Mouse (Mus musculus): Measurements from ENCODE around the gene Tars2. TPM values are rescaled to one million over a fixed set of nuclear protein-coding genes. Genes with fewer than 3 reads are reported as not detected.

Gene Tars2
- polyA plus RNA-seq, 1 experiment from 2014 or later: 53.3 TPM

DNA sequence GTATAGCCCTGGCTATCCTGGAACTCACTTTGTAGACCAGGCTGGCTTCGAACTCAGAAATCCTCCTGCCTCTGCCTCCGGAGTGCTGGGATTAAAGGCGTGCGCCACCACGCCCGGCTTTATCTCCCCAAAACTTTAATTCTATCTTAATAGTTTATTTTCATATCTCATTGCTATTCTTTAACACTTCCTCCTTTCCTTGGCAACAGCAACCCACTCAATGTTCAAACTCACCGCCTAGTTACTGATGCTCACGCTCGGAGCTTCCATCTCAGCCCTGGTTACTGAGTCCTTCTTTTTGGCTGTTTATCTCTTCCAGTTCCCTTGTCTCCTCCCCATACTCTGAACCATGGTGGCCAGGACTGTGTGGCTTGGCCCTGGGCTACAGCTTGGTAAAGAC is 27.7 kb downstream of the Tars2 start:
- Histone ChIP-seq H3K4me1 (no peaks in the 10 kb centered on the region), H3K27me3 (no peaks in the 10 kb centered on the region), H3K36me3 (replicated peaks) (peaks cover 25% of the 10 kb centered on the region), H3K4me2 (no peak overlapping the region), H3K27ac (no peak overlapping the region), H3K9ac (no peak overlapping the region), H3K9me3 (no peaks in the 10 kb centered on the region), H3K4me3 (replicated peaks) (no peak overlapping the region)
- WGBS: 97% methylated on average over 9 of the region's 9 CpGs
- no peak for ATAC-seq (ENCODE audit: low FRiP score)

DNA sequence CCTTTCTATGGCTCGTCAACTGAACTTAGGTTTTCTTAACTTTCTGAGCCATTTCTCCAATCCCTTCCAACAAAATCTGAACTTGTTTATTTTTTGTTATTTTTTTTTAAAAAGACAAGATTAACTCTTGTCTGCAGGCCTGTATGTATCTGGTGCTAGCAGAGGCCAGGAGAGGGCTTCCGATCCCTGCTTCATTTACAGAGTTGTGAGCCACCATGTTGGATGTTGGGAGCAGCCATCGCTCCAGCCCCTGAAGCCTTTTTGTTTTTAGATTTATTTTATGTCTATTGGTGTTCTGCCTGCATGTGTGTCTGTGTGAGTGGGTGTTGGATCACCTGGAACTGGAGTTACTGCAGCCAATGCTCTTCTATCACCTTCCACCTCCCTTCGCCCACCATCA is 28.2 kb downstream of the Tars2 start:
- H3K9ac ChIP-seq: no peak overlapping the region
- no peaks in the 10 kb centered on the region for H3K4me1 ChIP-seq
- peaks cover 24% of the 10 kb centered on the region for H3K36me3 ChIP-seq (replicated peaks)
- no peak overlapping the region for H3K27ac ChIP-seq
- H3K27me3 ChIP-seq: no peaks in the 10 kb centered on the region
- no peak overlapping the region for H3K4me3 ChIP-seq (replicated peaks)
- H3K9me3 ChIP-seq: no peaks in the 10 kb centered on the region
- ATAC-seq (ENCODE audit: low FRiP score): no peak
- no peak overlapping the region for H3K4me2 ChIP-seq
- 87% methylated on average over 4 of the region's 4 CpGs for WGBS

DNA sequence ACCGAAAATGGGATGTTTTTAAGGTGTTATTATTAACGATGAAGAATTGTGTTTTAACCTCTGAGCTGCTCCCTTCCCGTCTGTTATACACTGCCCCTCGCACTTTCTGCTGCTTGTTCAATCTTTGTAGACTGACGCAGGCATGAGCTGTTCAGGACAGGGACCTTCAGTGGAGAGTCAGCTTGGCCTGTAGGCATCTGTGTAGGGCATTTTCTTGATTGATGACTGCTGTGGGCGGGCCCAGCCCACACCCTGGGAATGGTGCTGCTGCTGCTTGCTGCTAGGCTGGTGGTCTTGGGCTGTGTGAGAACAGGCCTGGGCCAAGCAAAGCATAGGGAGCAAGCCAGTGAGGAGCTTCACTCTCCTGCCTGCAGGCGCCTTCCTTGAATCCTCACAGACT is 29.6 kb downstream of the Tars2 start:
- Histone ChIP-seq H3K4me2 (no peak overlapping the region), H3K27me3 (no peaks in the 10 kb centered on the region), H3K27ac (no peak overlapping the region), H3K4me3 (replicated peaks) (no peak overlapping the region), H3K9ac (no peak overlapping the region), H3K4me1 (no peaks in the 10 kb centered on the region), H3K36me3 (replicated peaks) (peaks cover 11% of the 10 kb centered on the region; the same call in 1 of the 2 replicates), H3K9me3 (no peaks in the 10 kb centered on the region)
- 92% methylated on average over 7 of the region's 7 CpGs for WGBS
- ATAC-seq (ENCODE audit: low FRiP score): no peak

DNA sequence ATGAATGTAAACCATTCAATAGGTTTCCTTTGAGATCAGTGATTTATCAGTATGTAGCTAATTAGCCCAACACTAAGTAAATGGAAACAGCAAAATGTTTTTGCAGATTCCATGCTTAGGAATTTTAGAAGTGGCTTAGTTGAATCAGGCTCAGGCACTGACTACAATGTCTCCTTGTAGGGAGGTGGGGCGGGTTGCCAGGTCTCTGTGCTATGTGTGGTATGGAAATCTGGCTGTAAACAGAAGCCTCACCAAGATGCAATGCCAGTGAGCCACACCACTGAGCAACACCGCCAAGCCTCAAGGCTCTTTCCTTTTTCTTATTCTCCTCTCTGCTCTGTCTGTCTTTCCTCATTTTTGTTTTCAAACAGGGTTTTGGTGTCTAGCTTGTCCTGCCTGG is 31.1 kb downstream of the Tars2 start:
- H3K9ac ChIP-seq: no peak overlapping the region
- H3K27ac ChIP-seq: no peak overlapping the region
- 87% methylated on average over 2 of the region's 2 CpGs for WGBS
- no peaks in the 10 kb centered on the region for H3K4me1 ChIP-seq
- no peak overlapping the region for H3K4me3 ChIP-seq (replicated peaks)
- no peak for ATAC-seq (ENCODE audit: low FRiP score)
- H3K36me3 ChIP-seq (replicated peaks): no peaks in the 10 kb centered on the region
- H3K9me3 ChIP-seq: no peaks in the 10 kb centered on the region
- H3K4me2 ChIP-seq: no peak overlapping the region
- no peaks in the 10 kb centered on the region for H3K27me3 ChIP-seq

DNA sequence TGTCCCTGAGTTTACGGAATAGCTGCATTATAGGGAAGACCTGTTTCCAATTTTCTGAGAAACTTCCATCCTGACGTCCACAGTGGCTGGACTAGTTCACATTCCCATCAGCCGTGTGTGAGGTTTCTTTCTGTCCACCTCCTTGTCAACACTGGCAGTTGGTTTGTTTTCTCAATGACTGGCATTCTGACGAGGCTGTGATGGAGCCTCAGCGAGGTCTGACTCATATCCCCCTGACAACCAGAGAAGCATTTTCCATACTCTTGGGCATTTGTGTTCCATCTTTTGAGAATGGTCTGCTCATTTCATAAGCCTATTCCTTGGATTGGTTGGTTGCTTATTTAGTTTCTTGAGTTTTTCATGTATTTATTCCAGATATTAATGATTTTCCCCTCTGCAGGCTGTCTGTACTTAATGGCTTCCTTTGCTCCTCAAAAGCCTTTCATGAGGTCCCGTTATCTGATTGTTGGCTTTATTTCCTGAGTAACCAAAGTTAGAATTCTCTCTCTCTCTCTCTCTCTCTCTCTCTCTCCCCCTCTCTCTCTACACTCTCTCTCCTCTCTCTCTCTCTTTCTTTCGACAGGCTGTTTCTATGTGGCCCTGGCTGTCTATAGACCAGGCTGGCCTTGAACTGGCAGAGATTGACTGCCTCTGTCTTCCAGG is 33.2 kb downstream of the Tars2 start:
- no peaks in the 10 kb centered on the region for H3K9me3 ChIP-seq
- no peak overlapping the region for H3K4me2 ChIP-seq
- no peaks in the 10 kb centered on the region for H3K4me1 ChIP-seq
- ATAC-seq (ENCODE audit: low FRiP score): no peak
- no peaks in the 10 kb centered on the region for H3K27me3 ChIP-seq
- no peak overlapping the region for H3K4me3 ChIP-seq (replicated peaks)
- H3K27ac ChIP-seq: no peak overlapping the region
- H3K9ac ChIP-seq: no peak overlapping the region
- no peaks in the 10 kb centered on the region for H3K36me3 ChIP-seq (replicated peaks)
- WGBS: 75% methylated on average over 7 of the region's 7 CpGs

DNA sequence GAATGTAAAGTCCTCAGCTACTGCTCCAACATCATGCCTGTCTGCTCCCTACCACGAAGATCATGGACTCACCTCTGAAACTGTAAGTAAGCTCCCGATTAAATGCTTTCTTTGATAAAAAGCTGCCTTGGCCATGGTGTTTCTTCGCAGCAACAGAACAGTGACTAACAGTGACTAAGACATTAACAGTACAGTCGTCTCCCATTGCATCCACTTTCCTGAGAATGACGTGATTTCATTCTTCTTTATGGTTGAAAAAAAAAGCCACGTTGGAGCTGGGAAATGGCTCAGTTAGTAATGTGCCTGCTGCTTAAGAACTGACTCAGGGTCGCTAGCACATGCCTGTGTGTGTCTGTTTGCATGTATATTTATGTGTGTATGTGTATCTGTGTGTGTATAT is 34.1 kb downstream of the Tars2 start:
- Histone ChIP-seq H3K4me3 (replicated peaks) (no peak overlapping the region), H3K4me2 (no peak overlapping the region), H3K36me3 (replicated peaks) (no peaks in the 10 kb centered on the region), H3K9ac (no peak overlapping the region), H3K27me3 (no peaks in the 10 kb centered on the region), H3K4me1 (no peaks in the 10 kb centered on the region), H3K27ac (no peak overlapping the region), H3K9me3 (no peaks in the 10 kb centered on the region)
- no peak for ATAC-seq (ENCODE audit: low FRiP score)
- 88% methylated on average over 7 of the region's 7 CpGs for WGBS

DNA sequence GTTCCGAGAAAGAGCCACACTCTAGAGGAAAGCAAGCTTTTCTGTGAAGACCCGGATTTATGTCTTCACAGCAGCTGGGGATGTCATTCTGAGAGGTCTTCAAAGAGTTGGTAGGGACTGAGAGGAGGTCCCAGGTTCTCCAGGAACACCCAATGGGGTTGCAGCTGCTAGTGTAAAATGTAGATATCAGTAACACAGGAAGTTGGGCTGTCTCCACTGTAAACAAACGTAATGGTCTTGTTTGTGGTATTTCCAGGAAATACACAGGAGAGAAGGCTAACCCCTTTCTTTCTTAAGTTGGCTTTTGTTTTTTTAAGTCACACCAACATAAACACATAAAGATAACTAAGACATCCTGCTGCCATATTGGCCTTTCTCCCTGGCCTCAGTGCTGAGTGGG is 37.6 kb downstream of the Tars2 start:
- WGBS: 84% methylated on average over 3 of the region's 3 CpGs
- H3K27me3 ChIP-seq: no peaks in the 10 kb centered on the region

DNA sequence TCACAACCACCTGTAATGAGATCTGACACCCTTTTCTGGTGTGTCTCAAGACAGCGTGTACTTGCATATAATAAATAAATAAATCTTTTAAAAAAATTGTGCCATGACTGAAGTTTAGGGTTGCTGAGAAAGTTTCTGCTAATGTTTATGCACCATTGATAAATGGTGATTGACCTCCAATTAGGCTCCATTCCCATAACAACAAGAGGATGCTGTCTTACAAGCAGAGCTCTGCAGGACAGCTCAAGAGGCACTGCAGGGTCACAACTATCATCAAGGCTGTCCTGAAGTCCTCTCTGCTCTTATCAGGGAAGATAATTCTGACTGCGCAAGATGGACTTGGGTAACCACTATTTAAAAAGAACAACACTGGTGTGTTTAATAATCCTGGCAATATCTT is 41.9 kb downstream of the Tars2 start:
- Histone ChIP-seq H3K27me3 (no peaks in the 10 kb centered on the region), H3K27ac (no peak overlapping the region), H3K36me3 (replicated peaks) (no peaks in the 10 kb centered on the region), H3K9me3 (no peaks in the 10 kb centered on the region), H3K4me2 (no peak overlapping the region), H3K4me3 (replicated peaks) (no peak overlapping the region), H3K9ac (no peak overlapping the region), H3K4me1 (no peaks in the 10 kb centered on the region)
- WGBS: 94% methylated on average over 2 of the region's 2 CpGs
- no peak for ATAC-seq (ENCODE audit: low FRiP score)

More for the DNA sequence above, 37.6 kb downstream of the Tars2 start:
- no peak for ATAC-seq (ENCODE audit: low FRiP score)
- Histone ChIP-seq H3K4me2 (no peak overlapping the region), H3K27ac (no peak overlapping the region), H3K9ac (no peak overlapping the region), H3K9me3 (no peaks in the 10 kb centered on the region), H3K4me1 (no peaks in the 10 kb centered on the region), H3K4me3 (replicated peaks) (no peak overlapping the region), H3K36me3 (replicated peaks) (no peaks in the 10 kb centered on the region)

DNA sequence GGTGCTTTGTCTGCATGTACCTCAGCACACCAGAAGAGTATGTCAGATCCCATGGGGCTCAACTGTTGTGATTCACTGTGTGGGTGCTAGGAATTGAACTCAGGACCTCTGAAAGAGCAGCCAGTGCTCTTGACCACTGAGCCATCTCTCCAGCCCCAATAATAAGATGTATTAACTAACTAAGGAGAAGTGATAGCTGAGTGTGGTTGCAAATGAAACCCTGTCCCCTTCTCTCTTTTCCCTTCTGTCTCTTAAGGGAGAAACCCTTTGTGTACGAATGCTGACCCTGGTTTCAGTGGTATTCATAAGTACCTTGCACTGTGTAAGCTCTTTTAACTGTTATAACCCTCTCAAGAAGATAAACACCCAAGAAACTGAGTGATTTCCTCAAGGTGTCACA is 43.9 kb downstream of the Tars2 start:
- Histone ChIP-seq H3K4me1 (no peaks in the 10 kb centered on the region), H3K4me2 (no peak overlapping the region), H3K27me3 (no peaks in the 10 kb centered on the region), H3K9ac (no peak overlapping the region), H3K9me3 (no peaks in the 10 kb centered on the region), H3K27ac (no peak overlapping the region), H3K36me3 (replicated peaks) (no peaks in the 10 kb centered on the region), H3K4me3 (replicated peaks) (no peak overlapping the region)
- no peak for ATAC-seq (ENCODE audit: low FRiP score)
- WGBS: 82% methylated on average over 1 of the region's 1 CpGs

DNA sequence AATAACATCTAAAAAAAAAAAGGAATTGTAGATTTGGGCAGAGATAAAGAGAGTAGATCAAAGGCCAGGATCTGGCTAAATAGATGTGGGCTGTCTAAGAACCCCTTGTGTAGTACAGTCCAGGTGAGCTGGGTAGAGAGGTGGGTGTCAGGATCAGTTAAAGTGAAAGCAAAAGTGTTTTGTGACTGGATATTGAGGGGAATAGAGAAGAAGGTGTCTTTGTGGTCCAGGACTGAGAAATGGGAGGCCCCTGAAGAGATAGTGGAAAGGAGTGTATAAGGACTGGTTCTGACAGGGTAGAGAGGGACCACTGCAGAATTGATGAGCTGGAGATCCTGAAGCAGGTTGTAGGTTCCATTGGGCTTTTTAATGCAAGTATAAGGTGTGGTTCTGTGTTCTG is 50.0 kb downstream of the Tars2 start:
- H3K27me3 ChIP-seq: no peaks in the 10 kb centered on the region
- no peak overlapping the region for H3K4me3 ChIP-seq (replicated peaks)
- H3K4me2 ChIP-seq: no peak overlapping the region
- ATAC-seq (ENCODE audit: low FRiP score): no peak
- no peak overlapping the region for H3K9ac ChIP-seq
- H3K36me3 ChIP-seq (replicated peaks): no peaks in the 10 kb centered on the region
- H3K4me1 ChIP-seq: no peaks in the 10 kb centered on the region
- no peak overlapping the region for H3K27ac ChIP-seq
- no peaks in the 10 kb centered on the region for H3K9me3 ChIP-seq

DNA sequence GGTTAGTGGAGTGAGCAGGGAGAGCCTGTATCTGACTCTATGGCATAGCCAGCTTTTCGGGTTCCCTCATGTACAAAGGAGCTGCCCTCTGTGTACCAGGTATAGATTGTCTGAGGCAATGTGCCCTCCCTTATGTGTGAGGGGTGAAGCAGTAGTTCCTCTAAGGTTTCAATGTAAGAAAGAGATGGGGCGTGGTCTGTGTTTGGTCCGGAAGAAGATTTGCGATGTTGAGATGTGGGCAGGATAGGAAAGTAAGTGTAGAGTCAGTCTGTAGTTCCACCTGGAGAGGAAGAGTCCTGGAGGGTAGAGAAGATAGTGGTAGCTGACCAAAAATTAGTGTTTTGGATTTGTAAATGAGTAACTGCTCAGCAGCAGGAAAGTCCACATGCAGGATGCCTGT is 51.0 kb downstream of the Tars2 start:
- no peak for ATAC-seq (ENCODE audit: low FRiP score)
- Histone ChIP-seq H3K27ac (no peak overlapping the region), H3K4me2 (no peak overlapping the region), H3K27me3 (no peaks in the 10 kb centered on the region), H3K4me3 (replicated peaks) (no peak overlapping the region), H3K9ac (no peak overlapping the region), H3K4me1 (no peaks in the 10 kb centered on the region), H3K9me3 (no peaks in the 10 kb centered on the region), H3K36me3 (replicated peaks) (no peaks in the 10 kb centered on the region)
- WGBS: 96% methylated on average over 4 of the region's 4 CpGs

DNA sequence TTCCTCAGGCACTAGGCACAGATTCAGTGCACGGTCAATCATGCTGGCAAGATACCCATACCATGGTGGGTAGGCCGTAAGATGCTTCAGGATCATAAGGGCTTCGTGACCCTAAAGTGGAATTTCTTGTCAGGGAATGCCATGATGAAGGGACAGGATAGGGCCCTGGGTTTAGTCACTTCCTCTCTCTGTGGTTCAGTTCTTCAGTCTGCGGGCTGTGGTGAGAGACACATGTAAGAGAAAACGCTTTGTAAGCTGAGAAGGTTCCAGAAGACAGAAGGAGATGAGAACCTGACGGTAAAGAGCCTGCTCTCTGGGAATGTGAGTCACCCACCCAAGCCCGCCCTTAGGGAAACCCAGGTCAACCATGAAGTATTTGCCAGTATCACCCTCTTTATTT is 52.5 kb downstream of the Tars2 start:
- Histone ChIP-seq H3K27ac (no peak overlapping the region), H3K4me1 (no peaks in the 10 kb centered on the region; the same call in 1 of the 2 replicates), H3K9ac (no peak overlapping the region), H3K9me3 (no peaks in the 10 kb centered on the region), H3K36me3 (replicated peaks) (no peaks in the 10 kb centered on the region), H3K27me3 (no peaks in the 10 kb centered on the region), H3K4me3 (replicated peaks) (no peak overlapping the region), H3K4me2 (no peak overlapping the region)
- WGBS: 94% methylated on average over 7 of the region's 7 CpGs
- no peak for ATAC-seq (ENCODE audit: low FRiP score)

DNA sequence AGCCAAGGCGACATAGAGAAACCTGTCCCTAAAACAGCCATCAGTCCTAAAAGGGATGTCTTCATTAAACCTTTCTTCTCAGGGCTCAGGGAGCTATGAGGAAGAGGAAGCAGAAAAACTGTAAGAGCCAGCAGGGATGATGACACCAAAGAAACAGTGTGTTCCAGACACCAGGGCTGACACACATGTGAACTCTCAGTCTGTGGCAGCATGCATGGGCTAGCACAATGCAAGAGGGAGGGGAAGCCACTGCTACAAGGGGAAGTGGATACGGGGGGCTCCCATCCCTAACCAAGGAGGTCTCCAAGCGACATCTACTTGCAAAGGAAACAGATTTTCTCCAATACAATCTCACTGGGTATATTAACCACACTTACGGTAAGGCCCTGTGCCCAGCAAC is 53.7 kb downstream of the Tars2 start:
- 90% methylated on average over 4 of the region's 4 CpGs for WGBS
- H3K27ac ChIP-seq: no peak overlapping the region
- H3K4me2 ChIP-seq: no peak overlapping the region
- no peak overlapping the region for H3K4me3 ChIP-seq (replicated peaks)
- no peaks in the 10 kb centered on the region for H3K27me3 ChIP-seq
- H3K4me1 ChIP-seq: peaks cover 11% of the 10 kb centered on the region
- H3K9me3 ChIP-seq: no peaks in the 10 kb centered on the region
- H3K9ac ChIP-seq: no peak overlapping the region
- no peaks in the 10 kb centered on the region for H3K36me3 ChIP-seq (replicated peaks)
- no peak for ATAC-seq (ENCODE audit: low FRiP score)
